ENCODE assay signal across 21 mouse cellular contexts in the genomic region with DNA sequence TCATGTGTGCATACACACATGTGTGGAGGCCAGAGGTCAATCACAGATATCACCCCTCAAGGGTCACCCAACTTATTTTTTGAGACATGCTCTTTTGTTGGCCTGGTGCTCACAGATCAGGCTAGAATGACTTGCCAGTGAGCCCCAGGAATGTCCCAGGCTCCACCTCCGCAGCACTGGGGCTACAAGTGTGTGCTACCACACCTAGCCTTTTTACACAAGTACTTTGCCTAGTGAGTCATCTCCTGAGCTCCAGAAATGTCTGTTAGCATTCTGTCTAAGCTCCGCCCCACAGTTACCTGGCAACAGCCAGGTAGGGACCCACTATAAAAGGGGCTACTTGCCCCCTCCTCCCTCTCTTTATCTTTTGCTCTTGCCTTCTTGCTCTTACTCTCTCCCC. TPM values are rescaled to one million over a fixed set of nuclear protein-coding genes. Genes with fewer than 3 reads are reported as not detected.
DNase-seq lines count a peak whose midpoint lies in the region; ATAC-seq and TF ChIP-seq lines count a peak whose summit lies in the region.
"Had no signal": no experiment of that assay in that cellular context is flagged by ENCODE, and none has a peak within 500 bp of the region (broad histone marks: within the 10 kb centered on the region; RNA-seq: fewer than 3 reads in every experiment).

No protein-coding gene starts in this region.

- H3K4me2 ChIP-seq in intestine, embryonic 15.5 days (replicated peaks): no peak overlapping the region
- H3K4me2 ChIP-seq in lung, postnatal 0 days (replicated peaks; ENCODE audit: low read depth, low read length): no peak overlapping the region
- H3K4me2 ChIP-seq in stomach, embryonic 15.5 days: no peak overlapping the region
- H3K4me2 ChIP-seq: embryonic facial prominence, embryonic 12.5 days; forebrain, embryonic 12.5 days; heart, embryonic 13.5 days; hindbrain, embryonic 15.5 days had no signal

- peak; percentile 73 to 77 for DNase-seq in lung, adult 18-20 months
- no peak for DNase-seq in lung, adult 2 months
- peak; percentile 86 for DNase-seq in lung, postnatal 0 days (ENCODE audit: low spot score)
- no peak for DNase-seq in heart, adult 18-20 months
- no peak for DNase-seq in liver
- DNase-seq in layer of hippocampus, adult 11-12 months (ENCODE audit: low spot score): no peak
- DNase-seq: adrenal gland, adult 2 months; adrenal gland, postnatal 25 days; cerebellum, adult 2 months; cerebellum, postnatal 14 days; embryo, embryonic 11 days; gastrocnemius, postnatal 25 days; heart, postnatal 36 days had no signal

- H3K36me3 ChIP-seq in intestine, embryonic 15.5 days: peaks cover 36% of the 10 kb centered on the region
- H3K36me3 ChIP-seq in lung, postnatal 0 days (ENCODE audit: insufficient read depth, low read length): peaks cover 57% of the 10 kb centered on the region
- peaks cover 48% of the 10 kb centered on the region for H3K36me3 ChIP-seq in stomach, embryonic 15.5 days
- H3K36me3 ChIP-seq: hindbrain, embryonic 15.5 days had no signal

- ATAC-seq in intestine, embryonic 15.5 days: peak; percentile 75; the same call in 1 of the 2 replicates
- peak; percentile 68 for ATAC-seq in lung, postnatal 0 days
- peak; percentile 59 for ATAC-seq in stomach, embryonic 15.5 days (ENCODE audit: insufficient read depth, low FRiP score, low read depth)
- ATAC-seq: forebrain, embryonic 16.5 days had no signal

- H3K4me3 ChIP-seq in lung, adult 2 months (replicated peaks; ENCODE audit: extremely low read depth, low read depth, low read length): no peak overlapping the region
- H3K4me3 ChIP-seq in intestine, embryonic 15.5 days (replicated peaks): no peak overlapping the region
- no peak overlapping the region for H3K4me3 ChIP-seq in lung, postnatal 0 days (ENCODE audit: low read depth, low read length)
- H3K4me3 ChIP-seq in stomach, embryonic 15.5 days (replicated peaks): no peak overlapping the region
- H3K4me3 ChIP-seq: embryonic facial prominence, embryonic 12.5 days; forebrain, embryonic 12.5 days; heart, embryonic 13.5 days; hindbrain, embryonic 15.5 days had no signal

- peak; percentile 39; the same call in 1 of the 2 replicates for TF ChIP-seq EP300 in lung, postnatal 0 days (IDR thresholded peaks at IDR 0.05)

- no peak for TF ChIP-seq CTCF in lung, adult 2 months (IDR thresholded peaks at IDR 0.05; ENCODE audit: insufficient read depth, low read length)
- TF ChIP-seq CTCF in lung, postnatal 0 days (IDR thresholded peaks at IDR 0.05): no peak

- 75% methylated on average over 2 of the region's 2 CpGs for WGBS in lung, adult 2 months
- 73% methylated on average over 2 of the region's 2 CpGs for WGBS in intestine, embryonic 15.5 days
- 59% methylated on average over 2 of the region's 2 CpGs for WGBS in lung, postnatal 0 days
- 77% methylated on average over 2 of the region's 2 CpGs for WGBS in stomach, embryonic 15.5 days

- no peak overlapping the region for H3K27ac ChIP-seq in intestine, embryonic 15.5 days
- H3K27ac ChIP-seq in lung, postnatal 0 days (ENCODE audit: low read length): no peak overlapping the region
- no peak overlapping the region for H3K27ac ChIP-seq in stomach, embryonic 15.5 days
- H3K27ac ChIP-seq: embryonic facial prominence, embryonic 12.5 days; forebrain, embryonic 12.5 days; heart, embryonic 13.5 days; hindbrain, embryonic 15.5 days had no signal

- no peaks in the 10 kb centered on the region for H3K9me3 ChIP-seq in intestine, embryonic 15.5 days
- no peaks in the 10 kb centered on the region for H3K9me3 ChIP-seq in lung, postnatal 0 days (ENCODE audit: low read length)
- H3K9me3 ChIP-seq in stomach, embryonic 15.5 days: no peaks in the 10 kb centered on the region
- H3K9me3 ChIP-seq: embryonic facial prominence, embryonic 12.5 days; forebrain, embryonic 12.5 days; heart, embryonic 13.5 days; hindbrain, embryonic 15.5 days had no signal

- H3K9ac ChIP-seq in intestine, embryonic 15.5 days: no peak overlapping the region
- H3K9ac ChIP-seq in lung, postnatal 0 days (replicated peaks; ENCODE audit: low read depth): no peak overlapping the region
- H3K9ac ChIP-seq in stomach, embryonic 15.5 days: no peak overlapping the region
- H3K9ac ChIP-seq: embryonic facial prominence, embryonic 12.5 days; forebrain, embryonic 12.5 days; heart, embryonic 13.5 days; hindbrain, embryonic 15.5 days had no signal

- H3K4me1 ChIP-seq in lung, adult 2 months (ENCODE audit: control insufficient read depth, insufficient read depth, low read length): 0 out of 2 replicates have a peak, but pooled peaks cover 4% of the 10 kb centered on the region
- no peaks in the 10 kb centered on the region for H3K4me1 ChIP-seq in intestine, embryonic 15.5 days (replicated peaks)
- H3K4me1 ChIP-seq in lung, postnatal 0 days (ENCODE audit: insufficient read depth, low read depth, low read length): peaks cover 5% of the 10 kb centered on the region; the same call in 1 of the 2 replicates
- no peaks in the 10 kb centered on the region for H3K4me1 ChIP-seq in stomach, embryonic 15.5 days
- H3K4me1 ChIP-seq: embryonic facial prominence, embryonic 12.5 days; forebrain, embryonic 12.5 days; hindbrain, embryonic 15.5 days had no signal

- no peak for TF ChIP-seq POLR2A in lung, adult 2 months (IDR thresholded peaks at IDR 0.05; ENCODE audit: borderline replicate concordance, extremely low read depth, low read depth, low read length)

- H3K27me3 ChIP-seq in intestine, embryonic 15.5 days (replicated peaks): no peaks in the 10 kb centered on the region
- H3K27me3 ChIP-seq in lung, postnatal 0 days (replicated peaks; ENCODE audit: insufficient read depth, low read length): no peaks in the 10 kb centered on the region
- no peaks in the 10 kb centered on the region for H3K27me3 ChIP-seq in stomach, embryonic 15.5 days (replicated peaks)
- H3K27me3 ChIP-seq: embryonic facial prominence, embryonic 12.5 days; forebrain, embryonic 12.5 days; heart, embryonic 13.5 days; hindbrain, embryonic 15.5 days had no signal

RNA-seq across cellular contexts. Expression of gene Sparc, which starts 22.1 kb away (rescaled TPM):
- polyA plus RNA-seq in lung, adult 2 months (2012; rRNA removed): 2,531 and 3,134 TPM in 2 replicates
- 1,532 and 1,545 TPM in 2 replicates for polyA plus RNA-seq in intestine, embryonic 15.5 days (2015; fragmentation: Nextera tagmentation; extraction: Ambion mirVana)
- 3,302 and 3,486 TPM in 2 replicates for polyA plus RNA-seq in lung, postnatal 0 days (2015; fragmentation: Nextera tagmentation; extraction: Ambion mirVana)
- polyA plus RNA-seq in stomach, embryonic 15.5 days (2015; fragmentation: Nextera tagmentation; extraction: Ambion mirVana): 1,683 and 1,927 TPM in 2 replicates
- 100 to 1,000 TPM; 264 to 308 TPM for total RNA-seq in heart, adult 18-20 months (2021)
- total RNA-seq: common myeloid progenitor, adult 5-6 weeks had no signal

Comparison
In these comparisons a context has a peak if more than half of its experiments do, and no peak if none do; other contexts are left out.
1. DNase-seq: peak in lung, adult 18-20 months (2 of 2) and lung, postnatal 0 days (single experiment); none in lung, adult 2 months (single experiment), heart, adult 18-20 months (0 of 2), liver (single experiment) and layer of hippocampus, adult 11-12 months (single experiment).
2. Peak in every context shown above with its lines, with median percentiles within 50 percentile points of each other: ATAC-seq.